Mouse (Mus musculus): Measurements from ENCODE around the gene Kcnn3. TPM values are rescaled to one million over a fixed set of nuclear protein-coding genes. Genes with fewer than 3 reads are reported as not detected.
A peak's percentile ranks its signal among the peaks of the same experiment; 100 is the strongest.

Gene Kcnn3
- polyA plus RNA-seq, 1 experiment from 2014 or later = 2.0 TPM

DNA sequence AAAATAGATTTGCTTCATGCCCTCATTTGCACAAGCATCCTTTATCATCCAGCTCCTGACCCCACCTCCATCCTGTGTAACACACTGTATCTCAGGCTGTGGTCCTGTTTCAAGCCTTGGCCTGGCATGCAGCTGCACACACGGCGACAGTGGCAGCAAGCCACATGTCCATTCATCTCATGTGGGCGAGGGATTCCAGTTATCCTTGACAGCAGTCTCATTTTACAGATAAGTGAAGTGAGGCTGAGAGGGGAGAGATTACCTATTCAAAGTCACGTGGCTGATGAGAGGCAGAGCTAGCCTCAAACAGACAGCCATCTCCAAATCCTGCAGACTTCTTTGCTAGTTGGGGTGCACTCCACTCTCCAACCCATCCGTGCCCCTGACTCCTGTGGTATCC lies 57.2 kb downstream of the Kcnn3 start:
- H3K4me2 ChIP-seq = no peak overlapping the region
- peaks cover 7% of the 10 kb centered on the region; the same call in 1 of the 2 replicates for H3K4me1 ChIP-seq
- no peaks in the 10 kb centered on the region for H3K36me3 ChIP-seq (replicated peaks)
- no peak for ATAC-seq (ENCODE audit: low FRiP score)
- no peak overlapping the region for H3K9ac ChIP-seq
- H3K27ac ChIP-seq = no peak overlapping the region
- H3K27me3 ChIP-seq = no peaks in the 10 kb centered on the region
- 87% methylated on average over 5 of the region's 5 CpGs for WGBS
- no peak overlapping the region for H3K4me3 ChIP-seq (replicated peaks)
- no peaks in the 10 kb centered on the region for H3K9me3 ChIP-seq

- Histone ChIP-seq H3K36me3 (replicated peaks) (no peaks in the 10 kb centered on the region), H3K27me3 (no peaks in the 10 kb centered on the region), H3K9me3 (no peaks in the 10 kb centered on the region), H3K4me3 (replicated peaks) (no peak overlapping the region), H3K4me1 (peaks cover 7% of the 10 kb centered on the region; the same call in 1 of the 2 replicates), H3K4me2 (no peak overlapping the region), H3K27ac (no peak overlapping the region), H3K9ac (no peak overlapping the region)
- 83% methylated on average over 4 of the region's 4 CpGs for WGBS
- ATAC-seq (ENCODE audit: low FRiP score) = no peak
Observed at GRCm38 (mm10) chr3:89578083-89578482, 58.1 kb downstream of the Kcnn3 start.

DNA sequence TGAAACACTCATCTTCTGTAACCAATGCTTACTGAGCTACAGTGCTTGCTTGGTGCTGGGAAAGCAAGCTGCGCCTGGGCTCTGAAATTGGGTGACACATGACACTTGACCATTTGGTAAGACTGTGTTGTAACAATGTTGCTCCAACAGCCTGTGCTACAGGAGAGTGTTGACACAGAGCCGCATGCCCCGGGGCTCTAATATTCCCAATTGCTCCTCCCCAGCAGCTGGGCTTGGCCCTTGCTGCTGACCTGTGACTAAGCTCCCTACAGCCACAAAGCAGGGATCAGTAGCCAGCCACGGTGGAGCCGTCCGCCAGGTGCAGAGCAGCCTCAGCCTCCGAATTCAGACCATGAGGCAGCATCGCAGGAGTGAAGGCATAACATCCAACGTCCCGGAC lies 58.8 kb downstream of the Kcnn3 start:
- 54% methylated on average over 10 of the region's 10 CpGs for WGBS
- ATAC-seq (ENCODE audit: low FRiP score) = no peak
- Histone ChIP-seq H3K4me3 (replicated peaks) (no peak overlapping the region), H3K9ac (no peak overlapping the region), H3K27ac (no peak overlapping the region), H3K9me3 (no peaks in the 10 kb centered on the region), H3K4me1 (peaks cover 7% of the 10 kb centered on the region; the same call in 1 of the 2 replicates), H3K4me2 (no peak overlapping the region), H3K27me3 (no peaks in the 10 kb centered on the region), H3K36me3 (replicated peaks) (no peaks in the 10 kb centered on the region)

DNA sequence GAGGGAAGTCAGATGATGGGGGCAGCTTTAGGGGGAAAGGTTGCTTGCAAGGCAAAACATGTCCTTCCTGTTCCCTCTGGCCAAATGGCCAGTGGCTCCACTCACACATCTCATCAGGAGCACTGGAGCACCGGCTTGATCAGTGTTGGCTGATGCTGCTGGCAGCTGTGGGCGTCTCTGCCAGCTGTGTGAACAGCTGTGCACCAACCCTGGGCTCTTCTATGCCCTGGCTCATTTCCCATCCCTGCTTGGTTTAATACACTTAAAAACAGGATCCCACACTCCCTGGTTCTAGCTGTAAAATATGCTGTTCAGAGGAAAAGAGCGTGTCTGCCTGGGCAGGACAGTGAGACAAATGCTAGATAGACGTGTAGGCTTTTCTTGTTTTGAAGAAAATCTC lies 64.3 kb downstream of the Kcnn3 start:
- Histone ChIP-seq H3K4me2 (no peak overlapping the region), H3K9ac (no peak overlapping the region), H3K4me1 (peaks cover 22% of the 10 kb centered on the region), H3K9me3 (no peaks in the 10 kb centered on the region), H3K36me3 (replicated peaks) (no peaks in the 10 kb centered on the region), H3K27me3 (no peaks in the 10 kb centered on the region), H3K4me3 (replicated peaks) (no peak overlapping the region), H3K27ac (no peak overlapping the region)
- ATAC-seq (ENCODE audit: low FRiP score) = no peak
- 69% methylated on average over 4 of the region's 4 CpGs for WGBS

DNA sequence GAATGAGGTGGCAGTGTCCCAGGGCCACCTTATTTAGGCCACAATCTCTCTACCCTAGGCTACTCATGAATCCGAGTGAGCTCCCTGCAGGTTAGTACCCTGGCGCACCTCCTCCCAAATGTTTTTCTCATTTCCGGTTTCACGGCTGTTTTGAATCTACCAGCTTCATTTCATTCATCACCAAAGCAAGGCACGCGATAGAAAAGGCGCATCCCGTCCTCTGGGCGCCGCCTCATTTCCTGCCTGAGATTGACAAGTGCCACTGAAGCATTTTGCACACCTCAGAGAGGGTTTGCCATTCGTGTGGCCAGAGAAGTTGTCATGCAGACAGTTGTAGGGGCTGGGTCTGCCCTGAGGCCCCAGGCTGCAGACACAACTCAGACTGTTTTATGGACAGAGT lies 68.5 kb downstream of the Kcnn3 start:
- H3K9ac ChIP-seq = no peak overlapping the region
- no peaks in the 10 kb centered on the region for H3K9me3 ChIP-seq
- no peaks in the 10 kb centered on the region for H3K27me3 ChIP-seq
- H3K4me1 ChIP-seq = peaks cover 38% of the 10 kb centered on the region
- H3K4me2 ChIP-seq = no peak overlapping the region
- WGBS = 84% methylated on average over 11 of the region's 11 CpGs
- H3K4me3 ChIP-seq (replicated peaks) = no peak overlapping the region
- ATAC-seq (ENCODE audit: low FRiP score) = no peak
- H3K27ac ChIP-seq = no peak overlapping the region
- H3K36me3 ChIP-seq (replicated peaks) = no peaks in the 10 kb centered on the region

DNA sequence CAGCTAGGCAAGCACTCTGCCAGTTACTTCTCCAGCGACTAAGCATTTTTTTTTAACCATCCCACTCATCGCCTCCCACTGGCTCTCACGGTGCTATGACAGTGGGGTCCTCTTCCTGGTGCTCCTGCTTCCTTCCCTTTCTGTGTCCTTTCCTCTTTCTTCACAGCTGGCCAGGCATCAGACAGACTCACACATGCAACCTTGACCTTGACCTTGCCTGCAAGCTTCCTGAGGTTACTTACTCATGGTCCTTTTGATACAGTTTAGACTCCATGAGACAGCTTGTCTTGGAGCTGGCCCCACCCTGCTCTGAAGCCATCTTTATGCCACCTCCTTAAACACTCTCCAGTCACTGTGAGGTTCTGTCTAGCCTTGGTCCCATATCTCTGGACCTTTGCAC lies 69.4 kb downstream of the Kcnn3 start:
- no peak overlapping the region for H3K9ac ChIP-seq
- no peaks in the 10 kb centered on the region for H3K27me3 ChIP-seq
- peaks cover 38% of the 10 kb centered on the region for H3K4me1 ChIP-seq
- H3K9me3 ChIP-seq = no peaks in the 10 kb centered on the region
- H3K27ac ChIP-seq = no peak overlapping the region
- no peak overlapping the region for H3K4me3 ChIP-seq (replicated peaks)
- H3K4me2 ChIP-seq = no peak overlapping the region
- ATAC-seq (ENCODE audit: low FRiP score) = no peak
- 78% methylated on average over 3 of the region's 3 CpGs for WGBS
- H3K36me3 ChIP-seq (replicated peaks) = no peaks in the 10 kb centered on the region

GRCm38 (mm10) chr3:89590386-89590785 lies 70.4 kb downstream of the Kcnn3 start:
- Histone ChIP-seq H3K4me1 (peaks cover 37% of the 10 kb centered on the region), H3K9me3 (no peaks in the 10 kb centered on the region)
- ATAC-seq (ENCODE audit: low FRiP score) = no peak

GRCm38 (mm10) chr3:89591461-89591860 lies 71.5 kb downstream of the Kcnn3 start:
- H3K9me3 ChIP-seq = no peaks in the 10 kb centered on the region
- 62% methylated on average over 3 of the region's 3 CpGs for WGBS
- no peak overlapping the region for H3K4me2 ChIP-seq
- no peaks in the 10 kb centered on the region for H3K36me3 ChIP-seq (replicated peaks)
- H3K4me3 ChIP-seq (replicated peaks) = no peak overlapping the region
- no peak overlapping the region for H3K27ac ChIP-seq
- H3K4me1 ChIP-seq = peaks cover 27% of the 10 kb centered on the region
- no peaks in the 10 kb centered on the region for H3K27me3 ChIP-seq
- H3K9ac ChIP-seq = no peak overlapping the region
- no peak for ATAC-seq (ENCODE audit: low FRiP score)

More at GRCm38 (mm10) chr3:89590386-89590785, 70.4 kb downstream of the Kcnn3 start:
- Histone ChIP-seq H3K4me2 (no peak overlapping the region), H3K4me3 (replicated peaks) (no peak overlapping the region), H3K36me3 (replicated peaks) (no peaks in the 10 kb centered on the region), H3K9ac (no peak overlapping the region), H3K27ac (no peak overlapping the region), H3K27me3 (no peaks in the 10 kb centered on the region)
- 66% methylated on average over 4 of the region's 4 CpGs for WGBS

GRCm38 (mm10) chr3:89592809-89593208 lies 72.8 kb downstream of the Kcnn3 start:
- no peak for ATAC-seq (ENCODE audit: low FRiP score)
- Histone ChIP-seq H3K27ac (no peak overlapping the region), H3K4me1 (peaks cover 22% of the 10 kb centered on the region; the same call in 1 of the 2 replicates), H3K27me3 (0 out of 2 replicates have a peak, but pooled peaks cover 2% of the 10 kb centered on the region), H3K4me2 (no peak overlapping the region), H3K9ac (no peak overlapping the region), H3K4me3 (replicated peaks) (no peak overlapping the region), H3K36me3 (replicated peaks) (no peaks in the 10 kb centered on the region), H3K9me3 (no peaks in the 10 kb centered on the region)
- WGBS = 59% methylated on average over 11 of the region's 11 CpGs

DNA sequence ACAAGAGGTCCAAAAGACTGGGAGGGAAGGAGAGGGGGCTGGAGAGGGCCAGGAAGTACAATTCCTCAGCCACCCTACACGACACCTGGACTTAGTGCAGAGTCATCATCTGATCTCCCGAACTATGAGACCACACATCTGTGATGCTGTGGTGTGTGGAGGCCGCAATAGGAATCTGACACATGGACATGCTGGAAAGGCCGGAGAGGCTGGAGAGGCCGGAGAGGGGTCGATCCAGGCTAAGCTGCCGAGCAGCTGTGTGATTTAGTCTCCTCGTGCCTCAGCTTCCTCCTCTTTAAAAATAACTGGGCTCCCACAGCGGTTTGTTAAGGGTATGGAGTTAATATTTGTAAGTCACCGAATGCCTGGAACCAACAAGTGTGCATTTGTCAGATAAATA lies 73.6 kb downstream of the Kcnn3 start:
- no peak overlapping the region for H3K9ac ChIP-seq
- no peak overlapping the region for H3K4me2 ChIP-seq
- no peaks in the 10 kb centered on the region for H3K9me3 ChIP-seq
- no peak overlapping the region for H3K27ac ChIP-seq
- H3K27me3 ChIP-seq = 0 out of 2 replicates have a peak, but pooled peaks cover 5% of the 10 kb centered on the region
- ATAC-seq (ENCODE audit: low FRiP score) = no peak
- 75% methylated on average over 10 of the region's 10 CpGs for WGBS
- H3K4me1 ChIP-seq = peaks cover 22% of the 10 kb centered on the region; the same call in 1 of the 2 replicates
- no peaks in the 10 kb centered on the region for H3K36me3 ChIP-seq (replicated peaks)
- no peak overlapping the region for H3K4me3 ChIP-seq (replicated peaks)

DNA sequence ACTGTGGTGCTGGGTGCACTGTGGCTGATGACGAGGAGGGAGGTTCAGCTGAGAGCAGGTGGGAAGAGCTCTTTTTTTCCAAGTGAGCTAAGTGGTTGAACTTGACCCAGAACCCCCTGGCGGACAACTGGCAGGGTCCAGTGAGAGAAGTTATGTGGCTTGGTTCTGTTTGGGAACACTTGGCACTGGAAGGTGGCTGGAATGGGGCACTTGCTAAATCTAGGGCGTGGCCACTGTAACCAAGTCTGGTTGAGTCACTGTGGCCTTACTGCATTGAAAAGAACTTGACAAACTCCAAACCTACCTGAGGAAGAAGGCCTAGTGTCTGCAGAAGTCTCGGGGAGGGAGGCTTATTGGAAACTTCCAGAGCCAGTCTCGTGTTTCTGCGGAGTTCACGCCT lies 78.4 kb downstream of the Kcnn3 start:
- H3K9me3 ChIP-seq = peaks cover 9% of the 10 kb centered on the region
- no peak for ATAC-seq (ENCODE audit: low FRiP score)
- 94% methylated on average over 7 of the region's 7 CpGs for WGBS

GRCm38 (mm10) chr3:89598967-89599366 lies 79.0 kb downstream of the Kcnn3 start:
- no peaks in the 10 kb centered on the region for H3K36me3 ChIP-seq (replicated peaks)
- H3K27ac ChIP-seq = no peak overlapping the region
- ATAC-seq (ENCODE audit: low FRiP score) = no peak
- no peak overlapping the region for H3K4me2 ChIP-seq
- H3K4me1 ChIP-seq = peaks cover 5% of the 10 kb centered on the region
- no peak overlapping the region for H3K9ac ChIP-seq
- H3K9me3 ChIP-seq = peaks cover 9% of the 10 kb centered on the region
- H3K27me3 ChIP-seq = 0 out of 2 replicates have a peak, but pooled peaks cover 5% of the 10 kb centered on the region
- WGBS = 95% methylated on average over 7 of the region's 7 CpGs
- H3K4me3 ChIP-seq (replicated peaks) = no peak overlapping the region

More for the DNA sequence above, 78.4 kb downstream of the Kcnn3 start:
- no peak overlapping the region for H3K9ac ChIP-seq
- H3K4me2 ChIP-seq = no peak overlapping the region
- H3K27me3 ChIP-seq = 0 out of 2 replicates have a peak, but pooled peaks cover 5% of the 10 kb centered on the region
- peaks cover 5% of the 10 kb centered on the region for H3K4me1 ChIP-seq
- no peaks in the 10 kb centered on the region for H3K36me3 ChIP-seq (replicated peaks)
- no peak overlapping the region for H3K27ac ChIP-seq
- H3K4me3 ChIP-seq (replicated peaks) = no peak overlapping the region

DNA sequence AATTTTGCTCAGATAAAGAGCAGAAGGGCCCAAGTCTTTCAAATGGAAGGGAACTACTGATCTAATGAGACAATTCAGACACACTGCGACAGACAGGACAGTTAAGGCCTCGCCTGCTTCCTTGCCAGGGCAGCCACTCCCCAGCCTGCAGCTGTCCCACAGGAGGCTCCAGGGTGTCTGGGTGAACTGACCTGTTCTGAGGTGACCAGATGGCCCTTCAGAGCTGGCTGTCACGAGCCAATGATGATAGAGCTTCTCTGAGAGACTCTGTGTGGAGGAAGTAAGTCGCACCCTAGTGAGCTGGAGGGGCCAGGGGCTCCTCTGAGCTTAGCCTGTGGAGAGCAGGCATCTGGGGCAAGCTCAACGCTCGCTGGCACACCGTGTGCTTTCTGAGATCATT lies 81.1 kb downstream of the Kcnn3 start:
- Histone ChIP-seq H3K9me3 (peaks cover 9% of the 10 kb centered on the region), H3K4me1 (peaks cover 22% of the 10 kb centered on the region), H3K36me3 (replicated peaks) (no peaks in the 10 kb centered on the region), H3K27me3 (0 out of 2 replicates have a peak, but pooled peaks cover 5% of the 10 kb centered on the region), H3K4me3 (replicated peaks) (no peak overlapping the region), H3K9ac (no peak overlapping the region), H3K27ac (peak overlapping the region; percentile 50; the same call in 1 of the 2 replicates), H3K4me2 (no peak overlapping the region)
- 50% methylated on average over 7 of the region's 7 CpGs for WGBS
- no peak for ATAC-seq (ENCODE audit: low FRiP score)
